Comparison of ENCODE assay signal across 8 mouse cellular contexts in genomic region chr2:23234065-23234773, GRCm38 (mm10). TPM values are rescaled to one million over a fixed set of nuclear protein-coding genes. Genes with fewer than 3 reads are reported as not detected.
DNase-seq lines count a peak whose midpoint lies in the region; ATAC-seq and TF ChIP-seq lines count a peak whose summit lies in the region.

No protein-coding gene starts in this region.

- peak; percentile 87 for ATAC-seq in lung, embryonic 14.5 days (ENCODE audit: insufficient read depth)
- no peak for ATAC-seq in liver, embryonic 13.5 days (ENCODE audit: low read depth)

- peak overlapping the region; percentile 44 for H3K4me3 ChIP-seq in lung, embryonic 14.5 days (ENCODE audit: low read depth, low read length)
- peak overlapping the region; percentile 33 for H3K4me3 ChIP-seq in liver, embryonic 13.5 days (replicated peaks)

- TF ChIP-seq CTCF in lung, embryonic 14.5 days (IDR thresholded peaks at IDR 0.05; ENCODE audit: low read depth) = no peak

- peak; percentile 72 for DNase-seq in lung, embryonic 14.5 days
- DNase-seq in lung, postnatal 25 days (ENCODE audit: low spot score) = no peak
- DNase-seq in embryo, embryonic 10.5 days (ENCODE audit: low spot score) = peak; percentile 63
- DNase-seq in heart, postnatal 14 days = peak; percentile 3 to 10
- DNase-seq in liver, embryonic 13.5 days = no peak
- peak; percentile 22 for DNase-seq in yolk sac, embryonic 10.5 days (ENCODE audit: low spot score)
- no peak for DNase-seq in frontal cortex, postnatal 10 days (ENCODE audit: low spot score in 2 of 2)
- DNase-seq in spleen, postnatal 14 days (ENCODE audit: low spot score in 2 of 2) = no peak

- no peak overlapping the region for H3K27ac ChIP-seq in lung, embryonic 14.5 days (ENCODE audit: low read depth)
- no peak overlapping the region for H3K27ac ChIP-seq in liver, embryonic 13.5 days

- under 1% methylated on average over 41 of the region's 50 CpGs for WGBS in lung, embryonic 14.5 days
- 1% methylated on average over 27 of the region's 50 CpGs for WGBS in liver, embryonic 13.5 days (ENCODE audit: insufficient replicate concordance)

- H3K4me1 ChIP-seq in lung, embryonic 14.5 days (ENCODE audit: insufficient read depth) = no peaks in the 10 kb centered on the region
- no peaks in the 10 kb centered on the region for H3K4me1 ChIP-seq in liver, embryonic 13.5 days (replicated peaks)

- H3K9ac ChIP-seq in lung, embryonic 14.5 days = no peak overlapping the region; the same call in 1 of the 2 replicates
- no peak overlapping the region for H3K9ac ChIP-seq in liver, embryonic 13.5 days

- H3K36me3 ChIP-seq in lung, embryonic 14.5 days (ENCODE audit: insufficient read depth) = no peaks in the 10 kb centered on the region
- no peaks in the 10 kb centered on the region for H3K36me3 ChIP-seq in liver, embryonic 13.5 days

- H3K27me3 ChIP-seq in lung, embryonic 14.5 days (ENCODE audit: insufficient read depth, low read length) = no peaks in the 10 kb centered on the region
- H3K27me3 ChIP-seq in liver, embryonic 13.5 days = peaks cover 32% of the 10 kb centered on the region

- peak overlapping the region; percentile 69 for H3K4me2 ChIP-seq in lung, embryonic 14.5 days
- peak overlapping the region; percentile 55 for H3K4me2 ChIP-seq in liver, embryonic 13.5 days

- no peaks in the 10 kb centered on the region for H3K9me3 ChIP-seq in lung, embryonic 14.5 days (ENCODE audit: low read depth, low read length)
- no peaks in the 10 kb centered on the region for H3K9me3 ChIP-seq in liver, embryonic 13.5 days (replicated peaks)

- intact Hi-C loops in heart, postnatal 14 days (cut with DNase I) = no loop called here

RNA-seq across cellular contexts. Expression of gene 4931423N10Rik, which starts 26.9 kb away (rescaled TPM):
- polyA plus RNA-seq in lung, embryonic 14.5 days (2014; fragmentation: Nextera tagmentation; extraction: Ambion mirVana) = not detected in 2 replicates
- total RNA-seq in heart, postnatal 14 days (2021) = not detected
- polyA plus RNA-seq in liver, embryonic 13.5 days (2015; fragmentation: Nextera tagmentation; extraction: Ambion mirVana) = not detected in 2 replicates

Comparison
In these comparisons a context has a peak if more than half of its experiments do, and no peak if none do; other contexts are left out.
1. DNase-seq: peak in lung, embryonic 14.5 days (single experiment), embryo, embryonic 10.5 days (single experiment), heart, postnatal 14 days (2 of 2) and yolk sac, embryonic 10.5 days (single experiment); none in lung, postnatal 25 days (single experiment), liver, embryonic 13.5 days (single experiment), frontal cortex, postnatal 10 days (0 of 2) and spleen, postnatal 14 days (0 of 2).